Mouse (Mus musculus) kidney, embryonic 14.5 days (tissue): ENCODE results near the gene Krtap31-1. TPM values are rescaled to one million over a fixed set of nuclear protein-coding genes. Genes with fewer than 3 reads are reported as not detected.
"Not testable (repeated sequence)": the region's sequence is repeated elsewhere in the genome, so short reads cannot be mapped to it uniquely, and the experiment has no call there.

Experiments
- ATAC-seq: fragments of 200-750 bp; cut with Nextera tagmentation; 2 replicates; pipeline ENCODE4 v1.8.0; 2017; ENCODE audit warnings: moderate number of reproducible peaks, mild to moderate bottlenecking, moderate TSS enrichment, moderate library complexity; ENCODE audit not compliant: low FRiP score, low TSS enrichment
- H3K27ac ChIP-seq: fragments of 300-500 bp; sonication (generic); 2 replicates; pipeline ENCODE4 v1.5.1; 2014; ENCODE audit warnings: low read depth, mild to moderate bottlenecking, low read length, moderate library complexity, mixed read lengths
- H3K27me3 ChIP-seq: fragments of 300-500 bp; sonication (generic); 2 replicates; pipeline ENCODE4 v1.6.1; 2014; ENCODE audit warnings: mild to moderate bottlenecking, low read length; ENCODE audit not compliant: control insufficient read depth, insufficient read depth
- H3K36me3 ChIP-seq: fragments of 300-500 bp; sonication (generic); 2 replicates; pipeline ENCODE4 v1.6.1; 2014; ENCODE audit warnings: low read length, mixed read lengths; ENCODE audit not compliant: control insufficient read depth, insufficient read depth
- H3K4me1 ChIP-seq: fragments of 300-500 bp; sonication (generic); 2 replicates; pipeline ENCODE4 v1.6.1; 2014; ENCODE audit warnings: low read length, mixed read lengths; ENCODE audit not compliant: control insufficient read depth, insufficient read depth
- H3K4me2 ChIP-seq: fragments of 300-500 bp; sonication (generic); replicated peaks from 2 replicates; pipeline ENCODE4 v1.6.1; 2014; ENCODE audit warnings: low read depth, mild to moderate bottlenecking, low read length
- H3K4me3 ChIP-seq: fragments of 300-500 bp; sonication (generic); 2 replicates; pipeline ENCODE4 v1.5.1; 2014; ENCODE audit warnings: mild to moderate bottlenecking, low read length
- H3K9ac ChIP-seq: fragments of 300-500 bp; sonication (generic); 2 replicates; pipeline ENCODE4 v1.6.1; 2014; ENCODE audit warnings: low read depth, mild to moderate bottlenecking, low read length, moderate library complexity
- H3K9me3 ChIP-seq: fragments of 300-500 bp; sonication (generic); 2 replicates; pipeline ENCODE4 v1.6.1; 2016; ENCODE audit warnings: low read length; ENCODE audit not compliant: control insufficient read depth
- WGBS: fragments of 180-500 bp; shearing (Covaris S2); extraction: QIAGEN DNeasy Blood & Tissue Kit; methylation state at CpG from one replicate; pipeline ENCODE4 v1.1.7; 2014; 5-methylcytosine and 5-hydroxymethylcytosine counted together
- polyA plus RNA-seq: library from polyadenylated mRNA; unstranded; fragments of >200 nt; fragmentation: Nextera tagmentation; extraction: Ambion mirVana; gene quantifications from 2 replicates; pipeline ENCODE4 v1.2.1, GENCODE M21; 2014

Gene Krtap31-1
- polyA plus RNA-seq, result not detected in 2 replicates

- no peaks in the 10 kb centered on the region for H3K4me1 ChIP-seq
- no peaks in the 10 kb centered on the region for H3K27me3 ChIP-seq
- ATAC-seq, result no peak
- no peak within 1 kb of the TSS for H3K4me3 ChIP-seq
- no peaks in the 10 kb centered on the region for H3K36me3 ChIP-seq
- WGBS, result 81% methylated on average over 2 of the region's 2 CpGs
- no peak within 1 kb of the TSS for H3K4me2 ChIP-seq
- no peak within 1 kb of the TSS for H3K27ac ChIP-seq
- no peaks in the 10 kb centered on the region for H3K9me3 ChIP-seq
- H3K9ac ChIP-seq, result no peak within 1 kb of the TSS
These were observed at the start of gene Krtap31-1 for GRCm38 (mm10) chr11:99907620-99908019. TSS of gene Krtap31-1 (plus strand) at chr11:99907920.

GRCm38 (mm10) chr11:99858761-99859160 is 49.0 kb upstream of the Krtap31-1 start:
- WGBS, result 92% methylated on average over 2 of the region's 2 CpGs
- Histone ChIP-seq H3K36me3 (no peaks in the 10 kb centered on the region), H3K27ac (no peak overlapping the region), H3K4me2 (no peak overlapping the region), H3K4me1 (no peaks in the 10 kb centered on the region), H3K27me3 (no peaks in the 10 kb centered on the region), H3K9me3 (no peaks in the 10 kb centered on the region), H3K4me3 (no peak overlapping the region), H3K9ac (no peak overlapping the region)
- no peak for ATAC-seq

GRCm38 (mm10) chr11:99864176-99864575 is 43.5 kb upstream of the Krtap31-1 start, which contains the start of gene Gm11559:
TSS of gene Gm11559 (plus strand) at chr11:99864476.
- H3K4me2 ChIP-seq, ATAC-seq, H3K9ac ChIP-seq, H3K27me3 ChIP-seq, H3K4me3 ChIP-seq, H3K36me3 ChIP-seq, H3K27ac ChIP-seq, H3K9me3 ChIP-seq, H3K4me1 ChIP-seq: not testable (repeated sequence)
- WGBS, result 74% methylated on average over 1 of the region's 1 CpGs

- H3K27ac ChIP-seq, H3K4me2 ChIP-seq, H3K36me3 ChIP-seq, H3K27me3 ChIP-seq, H3K9me3 ChIP-seq, H3K9ac ChIP-seq, H3K4me3 ChIP-seq, ATAC-seq, H3K4me1 ChIP-seq: not testable (repeated sequence)
- WGBS, result 67% methylated on average over 1 of the region's 1 CpGs
These were observed 34.6 kb upstream of the Krtap31-1 start, which contains the start of gene Krtap9-1 for GRCm38 (mm10) chr11:99873089-99873488. TSS of gene Krtap9-1 (plus strand) at chr11:99873389.

GRCm38 (mm10) chr11:99878887-99879286 is 28.8 kb upstream of the Krtap31-1 start, which contains the start of gene Gm11567:
TSS of gene Gm11567 (plus strand) at chr11:99879187.
- not testable (repeated sequence) for H3K36me3 ChIP-seq, H3K27ac ChIP-seq, H3K9me3 ChIP-seq, ATAC-seq, H3K9ac ChIP-seq, H3K4me2 ChIP-seq, H3K4me3 ChIP-seq, H3K27me3 ChIP-seq, H3K4me1 ChIP-seq
- WGBS, result 50% methylated on average over 1 of the region's 1 CpGs

- H3K27ac ChIP-seq, result no peak within 1 kb of the TSS
- ATAC-seq, result no peak
- H3K4me1 ChIP-seq, result no peaks in the 10 kb centered on the region
- H3K36me3 ChIP-seq, result no peaks in the 10 kb centered on the region
- no peak within 1 kb of the TSS for H3K9ac ChIP-seq
- H3K27me3 ChIP-seq, result no peaks in the 10 kb centered on the region
- no peak within 1 kb of the TSS for H3K4me2 ChIP-seq
- no peaks in the 10 kb centered on the region for H3K9me3 ChIP-seq
- WGBS, result 93% methylated on average over 3 of the region's 3 CpGs
- H3K4me3 ChIP-seq, result no peak within 1 kb of the TSS
These were observed 6.7 kb downstream of the Krtap31-1 start, which contains the start of gene Gm11565 for GRCm38 (mm10) chr11:99914451-99914850. TSS of gene Gm11565 (plus strand) at chr11:99914751.

GRCm38 (mm10) chr11:99935991-99936390 is 28.3 kb downstream of the Krtap31-1 start, which contains the start of gene Krtap31-2:
TSS of gene Krtap31-2 (plus strand) at chr11:99936291.
- Histone ChIP-seq H3K4me1 (no peaks in the 10 kb centered on the region), H3K36me3 (no peaks in the 10 kb centered on the region), H3K27ac (no peak within 1 kb of the TSS), H3K9me3 (no peaks in the 10 kb centered on the region), H3K4me2 (no peak within 1 kb of the TSS), H3K9ac (no peak within 1 kb of the TSS), H3K4me3 (no peak within 1 kb of the TSS), H3K27me3 (no peaks in the 10 kb centered on the region)
- ATAC-seq, result no peak
- 82% methylated on average over 1 of the region's 1 CpGs for WGBS

GRCm38 (mm10) chr11:99937751-99938264 is 30.1 kb downstream of the Krtap31-1 start:
- Histone ChIP-seq H3K36me3 (no peaks in the 10 kb centered on the region), H3K4me1 (no peaks in the 10 kb centered on the region), H3K9ac (no peak overlapping the region), H3K4me3 (no peak overlapping the region), H3K4me2 (no peak overlapping the region), H3K9me3 (no peaks in the 10 kb centered on the region), H3K27ac (no peak overlapping the region), H3K27me3 (no peaks in the 10 kb centered on the region)
- 87% methylated on average over 9 of the region's 9 CpGs for WGBS
- no peak for ATAC-seq

GRCm38 (mm10) chr11:99948175-99948574 is 40.5 kb downstream of the Krtap31-1 start, which contains the start of gene Krtap9-5:
TSS of gene Krtap9-5 (plus strand) at chr11:99948475.
- no peak within 1 kb of the TSS for H3K27ac ChIP-seq
- no peaks in the 10 kb centered on the region for H3K27me3 ChIP-seq
- H3K4me2 ChIP-seq, result no peak within 1 kb of the TSS
- H3K9me3 ChIP-seq, result no peaks in the 10 kb centered on the region
- H3K4me1 ChIP-seq, result no peaks in the 10 kb centered on the region
- ATAC-seq, result no peak
- H3K36me3 ChIP-seq, result no peaks in the 10 kb centered on the region
- H3K4me3 ChIP-seq, result no peak within 1 kb of the TSS
- H3K9ac ChIP-seq, result no peak within 1 kb of the TSS
- WGBS, result 80% methylated on average over 2 of the region's 2 CpGs
